Mouse (Mus musculus) testis, adult 2 months (tissue): ENCODE results near the gene Rgs9bp.

ENCODE experiments used
- CTCF ChIP-seq: fragments of 200-500 bp; IDR thresholded peaks from 2 replicates; pipeline ENCODE4 v1.5.1; 2012; ENCODE audit warnings: low read depth, mild to moderate bottlenecking, inconsistent platforms, low read length, moderate library complexity; ENCODE audit not compliant: control insufficient read depth, insufficient read depth, insufficient replicate concordance
- POLR2A ChIP-seq: fragments of 200-500 bp; IDR thresholded peaks from 2 replicates; pipeline ENCODE4 v1.6.1; 2012; ENCODE audit warnings: low read depth, mild to moderate bottlenecking, inconsistent platforms, low read length, moderate library complexity; ENCODE audit not compliant: control insufficient read depth

DNA sequence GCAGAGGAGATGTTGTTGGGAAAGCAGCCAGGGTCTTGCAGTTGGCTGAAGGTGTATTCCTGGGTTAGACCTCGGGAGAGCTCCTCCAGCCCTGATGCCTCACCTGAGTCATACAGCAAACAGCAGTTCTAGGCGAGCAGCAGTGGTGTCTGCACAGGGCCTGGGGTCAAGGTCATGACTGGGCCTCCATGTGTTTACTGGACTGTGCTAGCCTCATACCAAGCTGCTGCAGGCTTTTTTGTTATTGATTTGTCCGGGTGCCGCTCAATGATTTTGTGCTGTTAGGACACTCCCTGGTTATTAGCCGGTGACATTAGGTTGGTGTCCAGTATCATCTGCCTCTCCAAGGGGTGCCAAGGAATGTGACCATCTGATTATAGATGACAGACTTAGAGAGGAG, 2.3 kb upstream of the Rgs9bp start:
- no peak for TF ChIP-seq CTCF
- no peak for TF ChIP-seq POLR2A
